Mouse (Mus musculus) CH12.LX (cell line): ENCODE data around the gene Qk. TPM values are rescaled to one million over a fixed set of nuclear protein-coding genes. Genes with fewer than 3 reads are reported as not detected.

Source experiments
- DNase-seq: peaks from one replicate; pipeline ENCODE4 v3.0.0-alpha.2; 2013; ENCODE audit errors: extremely low read depth
- H3K27ac ChIP-seq: 2 replicates; pipeline ENCODE4 v1.5.1; 2012; ENCODE audit warnings: low read depth, mild to moderate bottlenecking, control low read depth, moderate library complexity; ENCODE audit not compliant: insufficient read depth
- H3K27me3 ChIP-seq: replicated peaks from 2 replicates; pipeline ENCODE3; 2012; ENCODE audit warnings: inconsistent platforms
- H3K36me3 ChIP-seq, 2 experiments: replicated peaks in 1 of 2; 2 replicates each; pipeline versions ENCODE3 to v1.6.1; 2012; ENCODE audit warnings: inconsistent platforms in 1 of 2, low read length in 1 of 2, mild to moderate bottlenecking in 1 of 2, mixed read lengths in 1 of 2, moderate library complexity in 1 of 2; ENCODE audit not compliant: control insufficient read depth in 1 of 2, insufficient read depth in 1 of 2
- H3K4me1 ChIP-seq, 2 experiments: 2 replicates each; pipeline ENCODE4 v1.6.1; 2012; ENCODE audit warnings: inconsistent platforms in 1 of 2, moderate library complexity in 1 of 2; ENCODE audit not compliant: insufficient read depth in 2 of 2, control insufficient read depth in 1 of 2
- H3K4me2 ChIP-seq: 2 replicates; pipeline ENCODE4 v1.6.1; 2012; ENCODE audit warnings: low read depth, mild to moderate bottlenecking, control low read depth; ENCODE audit not compliant: poor library complexity, insufficient read depth, severe bottlenecking
- H3K4me3 ChIP-seq, 3 experiments: fragments of 150-350 bp in 1 of 3; sonication (generic) in 1 of 3; replicated peaks in 1 of 3; 2 replicates each; pipeline versions ENCODE3 to v1.5.1; 2011 to 2012; ENCODE audit warnings: low read depth in 2 of 3, low read length in 2 of 3, mild to moderate bottlenecking in 2 of 3, moderate library complexity in 2 of 3, control low read depth in 1 of 3, improper control_type of control experiment in 1 of 3, inconsistent platforms in 1 of 3, mixed read lengths in 1 of 3; ENCODE audit not compliant: poor library complexity in 1 of 3
- H3K79me2 ChIP-seq: replicated peaks from 2 replicates; pipeline ENCODE4 v1.6.1; 2012; ENCODE audit warnings: mild to moderate bottlenecking, moderate library complexity; ENCODE audit not compliant: control insufficient read depth, poor library complexity, insufficient read depth, severe bottlenecking; ENCODE audit errors: extremely low read depth
- H3K9ac ChIP-seq: 2 replicates; pipeline ENCODE4 v1.6.1; 2012; ENCODE audit warnings: low read depth, mild to moderate bottlenecking, control low read depth, moderate library complexity; ENCODE audit not compliant: insufficient read depth
- H3K9me3 ChIP-seq: replicated peaks from 2 replicates; pipeline ENCODE3; 2012; ENCODE audit warnings: low read length, inconsistent platforms, mixed read lengths
- BHLHE40 ChIP-seq: IDR thresholded peaks from 2 replicates; pipeline ENCODE4 v1.6.1; 2011; ENCODE audit warnings: mild to moderate bottlenecking, low read depth, low read length, improper control_type of control experiment
- CHD1 ChIP-seq: IDR thresholded peaks from 2 replicates; pipeline ENCODE4 v1.6.1; 2012; ENCODE audit warnings: low read depth, low read length, improper control_type of control experiment, inconsistent platforms
- CHD2 ChIP-seq: IDR thresholded peaks from 2 replicates; pipeline ENCODE4 v1.6.1; 2011; ENCODE audit warnings: low read length, improper control_type of control experiment
- ELF1 ChIP-seq: IDR thresholded peaks from 2 replicates; pipeline ENCODE4 v1.6.1; 2014; ENCODE audit warnings: low read depth, mild to moderate bottlenecking, inconsistent platforms, low read length, improper control_type of control experiment
- HCFC1 ChIP-seq: IDR thresholded peaks from 2 replicates; pipeline ENCODE4 v1.6.1; 2012; ENCODE audit warnings: low read depth, mild to moderate bottlenecking, inconsistent platforms, low read length, improper control_type of control experiment
- IRF4 ChIP-seq: IDR thresholded peaks from 2 replicates; pipeline ENCODE4 v1.6.1; 2014; ENCODE audit warnings: low read depth, mild to moderate bottlenecking, inconsistent platforms, low read length, improper control_type of control experiment
- JUN ChIP-seq: IDR thresholded peaks from 2 replicates; pipeline ENCODE4 v1.6.1; 2011; ENCODE audit warnings: low read depth, mild to moderate bottlenecking, low read length, improper control_type of control experiment, moderate library complexity; ENCODE audit not compliant: insufficient read depth
- JUND ChIP-seq: conservative IDR thresholded peaks from 2 replicates; pipeline ENCODE4 v1.6.1; 2011; ENCODE audit warnings: low read depth, low read length, improper control_type of control experiment
- MAFK ChIP-seq: IDR thresholded peaks from 2 replicates; pipeline ENCODE4 v1.6.1; 2011; ENCODE audit warnings: low read length, improper control_type of control experiment; ENCODE audit not compliant: insufficient replicate concordance
- MAX ChIP-seq: IDR thresholded peaks from 2 replicates; pipeline ENCODE4 v1.6.1; 2011; ENCODE audit warnings: low read length, improper control_type of control experiment
- MXI1 ChIP-seq: IDR thresholded peaks from 2 replicates; pipeline ENCODE4 v1.6.1; 2011; ENCODE audit warnings: mild to moderate bottlenecking, low read depth, low read length, improper control_type of control experiment
- NELFE ChIP-seq: IDR thresholded peaks from 2 replicates; pipeline ENCODE4 v1.6.1; 2011; ENCODE audit warnings: low read depth, low read length, improper control_type of control experiment
- POLR2A ChIP-seq: IDR thresholded peaks from 2 replicates; pipeline ENCODE4 v1.6.1; 2011; ENCODE audit warnings: low read depth, mild to moderate bottlenecking, improper control_type of control experiment, low read length
- SIN3A ChIP-seq: IDR thresholded peaks from 2 replicates; pipeline ENCODE4 v1.6.1; 2012; ENCODE audit warnings: low read length, improper control_type of control experiment, inconsistent platforms
- TBP ChIP-seq: conservative IDR thresholded peaks from 2 replicates; pipeline ENCODE4 v1.6.1; 2011; ENCODE audit warnings: low read depth, low read length, improper control_type of control experiment
- UBTF ChIP-seq: IDR thresholded peaks from 2 replicates; pipeline ENCODE4 v1.6.1; 2012; ENCODE audit warnings: low read depth, mild to moderate bottlenecking, inconsistent platforms, low read length, improper control_type of control experiment, moderate library complexity
- ZMIZ1 ChIP-seq: IDR thresholded peaks from 2 replicates; pipeline ENCODE4 v1.6.1; 2012; ENCODE audit warnings: low read depth, mild to moderate bottlenecking, inconsistent platforms, low read length, improper control_type of control experiment
- ZNF384 ChIP-seq: IDR thresholded peaks from 2 replicates; pipeline ENCODE4 v1.6.1; 2012; ENCODE audit warnings: low read depth, low read length, improper control_type of control experiment, inconsistent platforms
- dilution Hi-C: fragments of 300-500 bp; cut with MboI; formaldehyde crosslinking; loops from 2 replicates; pipeline ENCODE4 v1.14.3; 2020; ENCODE audit warnings: low sequenced_read_pairs; ENCODE audit not compliant: extremely low pct_unique_long_range_greater_than_20kb, extremely low pct_ligation_motif_present
- in situ Hi-C: fragments of 300-500 bp; cut with MboI; formaldehyde crosslinking; loops from 3 replicates; pipeline ENCODE4 v1.14.3; 2019; ENCODE audit warnings: low sequenced_read_pairs, low pct_ligation_motif_present, low pct_unique_long_range_greater_than_20kb, mixed read lengths
- polyA plus RNA-seq: library from polyadenylated mRNA; unstranded; fragments of >175 nt; gene quantifications from 2 replicates; pipeline ENCODE4 v1.2.1, GENCODE M21; 2012; ENCODE audit warnings: low read depth; ENCODE audit not compliant: insufficient read length
- total RNA-seq, 2 experiments: library from RNA; depleted of rRNA; stranded (reverse); fragments of 300-350 nt in 1 of 2; fragments of >200 nt in 1 of 2; gene quantifications; 2 replicates each; pipeline ENCODE4 v1.2.3; 2012 to 2014

The Qk gene
- total and polyA plus RNA-seq, 3 experiments: 22.2 to 51.4 (median 29.3) TPM

DNA sequence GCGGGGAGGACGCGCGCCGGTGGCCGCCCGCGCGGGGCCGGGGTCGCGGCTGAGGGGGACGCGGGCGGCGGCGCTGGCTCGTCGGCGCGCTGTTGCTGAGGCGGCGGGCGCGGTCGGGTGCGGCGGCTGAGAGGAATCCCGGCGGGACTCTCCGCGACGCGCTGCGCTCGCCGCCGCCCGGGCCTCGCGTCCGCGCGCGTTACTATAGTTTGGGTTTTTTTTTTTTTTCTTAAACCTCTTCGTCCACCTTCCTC, 296 bp downstream of the Qk start:
- dilution Hi-C loops (no loop called here), in situ Hi-C loops (loop anchor here (25.0 kb wide), 2 partner anchors 232 to 432 kb away; no protein-coding TSS in a partner anchor)
- H3K4me2 ChIP-seq: no peak overlapping the region
- TF ChIP-seq SIN3A: 0 out of 2 replicates have a peak, but pooled peaks have one; percentile 64
- TF ChIP-seq NELFE: no peak
- no peak for TF ChIP-seq CHD2
- H3K9ac ChIP-seq: peak overlapping the region; percentile 85
- no peak for DNase-seq
- peaks cover 23% of the 10 kb centered on the region for H3K79me2 ChIP-seq
- H3K27me3 ChIP-seq: no peaks in the 10 kb centered on the region
- peaks cover 0 to 25% of the 10 kb centered on the region in 2 experiments; a peak in 2 of 4 replicates for H3K4me1 ChIP-seq
- H3K9me3 ChIP-seq: no peaks in the 10 kb centered on the region
- H3K36me3 ChIP-seq: no peaks in the 10 kb centered on the region
- H3K27ac ChIP-seq: peak overlapping the region; percentile 75; the same call in 1 of the 2 replicates
- peak overlapping the region; percentile 39 to 97 (median 77) for H3K4me3 ChIP-seq

DNA sequence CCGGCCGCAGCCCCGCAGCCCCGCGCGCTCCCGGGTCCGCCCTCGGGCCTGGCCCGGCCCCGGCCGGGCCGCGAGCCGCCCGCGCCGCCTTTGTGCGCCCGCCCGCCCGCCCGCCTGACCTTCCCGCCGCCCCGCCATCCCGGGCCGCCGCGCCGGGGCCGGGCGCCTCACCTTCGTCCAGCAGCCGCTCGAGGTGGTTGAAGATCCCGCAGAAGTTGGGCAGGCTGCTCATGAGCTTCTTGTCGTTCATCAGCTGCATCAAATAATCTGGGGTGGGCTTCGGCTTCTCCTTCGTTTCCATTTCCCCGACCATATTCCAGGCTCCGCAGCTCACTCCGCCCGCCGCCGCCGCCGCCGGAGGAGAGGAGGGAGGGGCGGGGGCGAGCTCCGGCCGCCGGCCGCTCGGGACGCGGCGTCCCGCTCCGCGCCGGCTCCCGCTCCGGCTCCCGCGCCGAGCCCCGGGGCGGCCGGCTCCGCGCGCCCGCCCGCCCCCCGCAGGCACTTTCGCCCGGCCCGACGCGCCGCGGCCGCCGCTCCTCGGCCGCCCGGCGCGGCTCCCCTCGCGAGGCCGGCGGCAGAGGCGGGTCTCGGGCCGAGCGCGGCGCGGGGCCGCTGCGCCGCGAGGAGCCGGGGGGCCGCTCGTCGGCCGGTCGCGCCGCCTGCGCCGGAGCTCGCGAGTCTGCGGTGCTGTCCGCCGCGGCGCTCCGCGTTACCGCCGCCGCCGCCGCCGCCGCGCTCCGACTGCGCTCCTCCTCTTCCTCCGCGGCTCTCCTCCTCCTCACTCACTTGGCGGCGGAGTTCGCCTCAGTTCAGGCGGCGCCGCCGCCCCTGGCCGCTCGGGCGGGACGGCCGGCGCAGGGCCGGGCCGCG, 858 bp downstream of the Qk start:
- no peaks in the 10 kb centered on the region for H3K27me3 ChIP-seq
- peak overlapping the region; percentile 3; the same call in 1 of the 2 replicates for H3K4me2 ChIP-seq
- H3K79me2 ChIP-seq: peaks cover 28% of the 10 kb centered on the region
- peaks cover 0 to 28% of the 10 kb centered on the region in 2 experiments; a peak in 2 of 4 replicates for H3K4me1 ChIP-seq
- dilution Hi-C loops: no loop called here
- H3K9ac ChIP-seq: peak overlapping the region; percentile 85
- peak overlapping the region; percentile 80 for H3K27ac ChIP-seq
- peak overlapping the region; percentile 72 to 97 (median 78) for H3K4me3 ChIP-seq
- in situ Hi-C loops: loop anchor here (25.0 kb wide), 2 partner anchors 231 to 431 kb away; no protein-coding TSS in a partner anchor
- no peaks in the 10 kb centered on the region for H3K9me3 ChIP-seq
- TF ChIP-seq ZMIZ1 (no peak), POLR2A (peak; percentile 56; the same call in 1 of the 2 replicates)
- peak; percentile 58 for DNase-seq
- no peaks in the 10 kb centered on the region for H3K36me3 ChIP-seq

DNA sequence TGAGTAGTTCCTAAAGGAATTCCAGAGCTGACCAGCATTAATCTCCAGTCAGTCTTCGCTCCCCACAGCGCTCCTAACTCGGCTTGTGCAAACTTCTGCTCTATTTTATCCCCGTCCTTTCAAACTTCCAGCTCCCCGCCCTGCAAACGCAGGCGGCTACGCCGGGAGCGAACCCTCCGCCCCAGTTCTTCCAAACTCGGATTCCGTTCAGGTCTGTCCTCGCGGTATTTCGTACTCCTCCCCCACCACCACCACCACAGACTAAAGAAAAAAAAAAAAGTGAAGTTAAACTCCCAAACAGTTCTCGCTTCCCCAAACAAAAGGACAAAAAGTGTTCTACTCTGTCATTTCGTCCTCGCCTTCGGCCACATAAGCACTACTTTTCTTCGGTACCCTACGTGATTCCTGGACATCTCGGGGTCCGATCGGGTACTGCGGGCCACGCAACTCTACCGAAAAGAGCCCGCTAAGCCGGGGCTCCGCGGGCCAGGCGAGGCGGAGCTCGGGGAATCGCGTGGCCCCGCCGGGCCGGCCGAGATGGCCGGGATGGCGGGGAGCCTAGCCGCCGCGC, 1.6 kb downstream of the Qk start:
- H3K27me3 ChIP-seq: no peaks in the 10 kb centered on the region
- peak overlapping the region; percentile 72 to 97 (median 78) for H3K4me3 ChIP-seq
- in situ Hi-C loops: loop anchor here (25.0 kb wide), 2 partner anchors 231 to 431 kb away; no protein-coding TSS in a partner anchor
- dilution Hi-C loops: no loop called here
- H3K9ac ChIP-seq: peak overlapping the region; percentile 85
- peak overlapping the region; percentile 93 for H3K4me2 ChIP-seq
- TF ChIP-seq ELF1 (no peak), MAX (no peak), IRF4 (peak; percentile 38; the same call in 1 of the 2 replicates), HCFC1 (peak; percentile 35), CHD1 (0 out of 2 replicates have a peak, but pooled peaks have one; percentile 44), SIN3A (0 out of 2 replicates have a peak, but pooled peaks have one; percentile 31), ZNF384 (peak; percentile 98), TBP (peak; percentile 87), POLR2A (peak; percentile 77), UBTF (peak; percentile 85; the same call in 1 of the 2 replicates), ZMIZ1 (no peak), JUND (no peak), BHLHE40 (0 out of 2 replicates have a peak, but pooled peaks have one; percentile 5), MAFK (no peak), MXI1 (0 out of 2 replicates have a peak, but pooled peaks have one; percentile 52), JUN (no peak), CHD2 (peak; percentile 98), NELFE (peak; percentile 58; the same call in 1 of the 2 replicates)
- H3K4me1 ChIP-seq: peaks cover 0 to 28% of the 10 kb centered on the region in 2 experiments; a peak in 2 of 4 replicates
- no peaks in the 10 kb centered on the region for H3K36me3 ChIP-seq
- H3K9me3 ChIP-seq: no peaks in the 10 kb centered on the region
- H3K79me2 ChIP-seq: peaks cover 28% of the 10 kb centered on the region
- DNase-seq: peak; percentile 84
- H3K27ac ChIP-seq: peak overlapping the region; percentile 80
